Mouse (Mus musculus) olfactory bulb, adult 2 months (tissue): ENCODE measurements around the gene Serinc5.

ENCODE experiments used
- CTCF ChIP-seq: fragments of 200-500 bp; IDR thresholded peaks from 2 replicates; pipeline ENCODE4 v1.5.1; 2012; ENCODE audit warnings: low read depth, mild to moderate bottlenecking, low read length, moderate library complexity; ENCODE audit not compliant: insufficient read depth
- POLR2A ChIP-seq: fragments of 200-500 bp; IDR thresholded peaks from 2 replicates; pipeline ENCODE4 v1.6.1; 2012; ENCODE audit warnings: mild to moderate bottlenecking, low read depth, low read length, moderate library complexity; ENCODE audit not compliant: insufficient read depth

GRCm38 (mm10) chr13:92697141-92697540, 86.2 kb downstream of the Serinc5 start:
- TF ChIP-seq CTCF = no peak
- TF ChIP-seq POLR2A = no peak
